Mouse (Mus musculus): ENCODE data around the gene Dennd2a.
A peak's percentile ranks its signal among the peaks of the same experiment; 100 is the strongest.

Dennd2a gene

GRCm38 (mm10) chr6:39557723-39558261 is at the start of gene Dennd2a:
TSS of gene Dennd2a (minus strand) at chr6:39557867.
- DNase-seq (ENCODE audit: low read depth, low spot score), result peak; percentile 71

DNA sequence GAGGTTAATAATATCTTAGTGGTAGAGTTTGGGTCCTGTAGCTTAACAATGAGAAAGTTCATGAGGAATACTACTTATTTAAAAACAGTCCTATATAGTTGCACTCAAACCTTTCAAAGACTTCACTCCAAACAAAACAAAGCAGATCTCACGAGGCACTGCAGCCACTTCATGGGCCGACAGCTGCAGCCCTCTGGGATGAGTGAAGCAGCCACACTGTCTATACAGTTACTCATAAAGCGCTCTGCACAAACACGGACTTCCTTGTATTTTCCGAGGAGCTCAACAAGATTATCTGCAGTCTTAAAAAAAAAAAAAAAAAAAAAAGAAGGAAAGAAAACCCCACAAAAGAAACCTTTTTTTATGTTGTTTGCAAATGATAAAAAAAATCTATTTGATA is 49.7 kb upstream of the Dennd2a start:
- no peak for DNase-seq (ENCODE audit: low read depth, low spot score)

DNA sequence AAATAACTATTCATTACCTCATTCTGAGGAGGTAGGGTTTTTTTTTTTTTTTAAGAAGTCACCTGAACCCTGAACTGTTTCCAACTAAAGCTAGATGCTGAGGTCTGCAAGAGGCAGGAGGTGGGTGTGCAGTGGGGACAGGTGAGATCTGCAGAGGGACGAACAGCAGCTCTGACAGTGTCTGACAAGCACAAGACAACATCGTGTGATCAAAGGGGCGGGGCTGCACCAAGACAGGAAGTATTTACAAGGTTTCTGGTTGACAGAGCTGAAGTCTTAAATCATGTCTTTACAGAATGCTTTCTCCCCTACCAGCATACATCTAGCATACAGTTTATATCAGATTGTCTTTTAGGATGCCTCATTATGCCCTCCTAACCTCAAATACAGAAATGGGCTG is 49.2 kb upstream of the Dennd2a start:
- no peak for DNase-seq (ENCODE audit: low read depth, low spot score)

- DNase-seq (ENCODE audit: low read depth, low spot score), result no peak
Observed at GRCm38 (mm10) chr6:39606056-39606455, 48.4 kb upstream of the Dennd2a start.

- no peak for DNase-seq (ENCODE audit: low read depth, low spot score)
Observed at GRCm38 (mm10) chr6:39604565-39604964, 46.9 kb upstream of the Dennd2a start.

GRCm38 (mm10) chr6:39601828-39602227 is 44.2 kb upstream of the Dennd2a start:
- no peak for DNase-seq (ENCODE audit: low read depth, low spot score)

DNA sequence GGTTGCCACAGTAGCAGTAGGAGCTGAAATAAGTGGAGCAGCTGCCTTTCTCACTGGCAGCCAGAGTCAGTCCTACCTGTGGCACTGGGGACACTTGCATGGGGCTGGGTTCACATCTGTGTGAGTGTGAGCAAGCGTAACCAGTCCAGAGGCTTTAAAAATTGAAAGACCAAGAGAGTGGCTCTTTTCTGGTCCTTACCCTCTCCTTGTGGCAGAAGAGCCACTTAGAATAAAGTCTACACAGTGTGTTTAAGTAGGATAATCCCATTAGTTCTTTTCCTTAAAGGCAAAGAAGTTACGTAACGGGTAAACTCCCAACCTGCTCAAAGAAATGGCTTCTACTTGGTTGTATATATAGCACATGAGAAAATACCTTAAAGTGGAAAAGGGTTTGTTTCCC is 43.2 kb upstream of the Dennd2a start:
- no peak for DNase-seq (ENCODE audit: low read depth, low spot score)

- DNase-seq (ENCODE audit: low read depth, low spot score), result peak; percentile 94
Observed at GRCm38 (mm10) chr6:39592401-39593214, 34.9 kb upstream of the Dennd2a start, which contains the start of gene Ndufb2. TSS of gene Ndufb2 (plus strand) at chr6:39592574.

- no peak for DNase-seq (ENCODE audit: low read depth, low spot score)
Observed at GRCm38 (mm10) chr6:39591481-39591880, 33.8 kb upstream of the Dennd2a start.

DNA sequence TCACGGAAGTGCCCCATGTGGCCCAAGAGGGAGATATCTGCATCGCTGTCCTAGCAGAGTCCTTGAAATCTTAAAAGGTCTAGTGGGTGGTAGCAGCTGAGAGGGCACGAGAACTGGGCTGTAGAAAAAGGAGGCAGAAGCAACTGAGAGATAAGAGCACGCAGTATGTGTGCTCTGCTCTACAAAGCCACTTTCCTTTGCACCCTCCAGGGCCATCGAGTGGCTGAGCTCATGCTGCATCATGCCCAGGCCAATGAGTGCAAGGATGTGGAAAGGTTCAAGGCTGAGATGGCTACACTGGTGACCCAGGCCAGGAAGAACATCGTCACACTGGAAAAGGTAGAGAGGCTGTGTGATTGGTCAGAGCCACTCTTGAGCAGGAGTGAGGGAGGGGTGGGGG is 27.9 kb upstream of the Dennd2a start, which contains the start of gene Gm42420:
Gene Gm42420 (plus strand): TSS at position 237 of the 400 bp plus-strand sequence.
- DNase-seq (ENCODE audit: low read depth, low spot score), result no peak

- no peak for DNase-seq (ENCODE audit: low read depth, low spot score)
Observed at GRCm38 (mm10) chr6:39581087-39581784, 23.6 kb upstream of the Dennd2a start.

GRCm38 (mm10) chr6:39580558-39580957 is 22.9 kb upstream of the Dennd2a start:
- no peak for DNase-seq (ENCODE audit: low read depth, low spot score)

DNA sequence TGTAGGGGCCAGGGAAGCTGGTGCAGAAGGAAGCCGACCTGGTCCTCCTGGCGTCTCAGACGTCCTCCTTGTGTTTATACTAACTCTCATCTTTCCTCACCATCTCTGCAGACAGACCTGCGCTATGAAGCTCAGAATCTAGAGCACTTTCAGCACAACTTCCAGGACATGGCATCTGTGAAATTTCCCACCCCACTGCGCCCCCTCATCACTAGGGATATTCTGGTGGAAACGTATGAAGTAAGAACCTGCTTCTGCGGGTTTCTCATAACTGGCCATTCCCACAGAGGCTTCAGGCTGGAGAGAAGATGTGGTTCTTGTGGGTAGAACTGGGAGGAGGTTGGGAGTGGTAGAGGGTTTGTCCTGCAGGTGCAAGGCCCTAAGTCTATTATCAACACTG is 21.9 kb upstream of the Dennd2a start:
- no peak for DNase-seq (ENCODE audit: low read depth, low spot score)

- DNase-seq (ENCODE audit: low read depth, low spot score), result no peak
Observed at GRCm38 (mm10) chr6:39574951-39575350, 17.3 kb upstream of the Dennd2a start.

DNA sequence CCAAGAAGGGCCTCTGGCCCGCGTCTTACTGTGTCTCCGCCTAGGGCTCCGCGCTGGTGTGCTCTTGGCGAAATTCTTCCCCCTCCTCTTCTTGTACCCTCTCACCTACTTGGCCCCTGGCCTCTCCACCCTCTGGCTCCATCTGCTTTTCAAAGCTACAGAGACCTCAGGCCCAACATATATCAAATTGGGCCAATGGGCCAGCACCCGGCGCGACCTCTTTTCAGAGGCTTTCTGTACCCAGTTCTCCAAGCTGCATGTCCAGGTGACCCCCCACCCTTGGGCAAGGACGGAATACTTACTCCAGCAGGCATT is 16.8 kb upstream of the Dennd2a start:
- DNase-seq (ENCODE audit: low read depth, low spot score), result no peak

GRCm38 (mm10) chr6:39573791-39574554 is 16.3 kb upstream of the Dennd2a start, which contains the start of gene Adck2:
TSS of gene Adck2 (plus strand) at chr6:39573873.
- peak; percentile 86 for DNase-seq (ENCODE audit: low read depth, low spot score)

DNA sequence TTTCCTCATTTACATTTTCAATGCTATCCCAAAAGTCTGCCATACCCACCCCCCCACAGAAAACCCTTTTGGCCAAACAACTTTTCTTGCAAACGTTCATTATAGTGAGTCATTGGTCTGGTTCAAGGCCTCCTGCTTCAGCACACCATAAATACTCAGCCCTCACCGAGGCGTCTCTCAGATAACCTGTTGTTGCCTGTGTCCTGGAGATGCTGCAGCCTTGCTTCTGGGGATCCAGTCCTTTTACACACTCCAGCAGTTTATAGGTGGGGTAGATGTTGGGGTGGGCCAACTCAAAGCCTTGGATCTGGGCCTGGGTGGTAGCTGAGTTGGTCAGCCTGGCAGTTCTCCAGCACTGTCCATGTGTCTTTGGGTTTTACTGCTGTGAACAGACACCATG is 12.8 kb upstream of the Dennd2a start:
- no peak for DNase-seq (ENCODE audit: low read depth, low spot score)

- peak; percentile 85 for DNase-seq (ENCODE audit: low read depth, low spot score)
Observed at GRCm38 (mm10) chr6:39567528-39567927, 9.9 kb upstream of the Dennd2a start.

DNA sequence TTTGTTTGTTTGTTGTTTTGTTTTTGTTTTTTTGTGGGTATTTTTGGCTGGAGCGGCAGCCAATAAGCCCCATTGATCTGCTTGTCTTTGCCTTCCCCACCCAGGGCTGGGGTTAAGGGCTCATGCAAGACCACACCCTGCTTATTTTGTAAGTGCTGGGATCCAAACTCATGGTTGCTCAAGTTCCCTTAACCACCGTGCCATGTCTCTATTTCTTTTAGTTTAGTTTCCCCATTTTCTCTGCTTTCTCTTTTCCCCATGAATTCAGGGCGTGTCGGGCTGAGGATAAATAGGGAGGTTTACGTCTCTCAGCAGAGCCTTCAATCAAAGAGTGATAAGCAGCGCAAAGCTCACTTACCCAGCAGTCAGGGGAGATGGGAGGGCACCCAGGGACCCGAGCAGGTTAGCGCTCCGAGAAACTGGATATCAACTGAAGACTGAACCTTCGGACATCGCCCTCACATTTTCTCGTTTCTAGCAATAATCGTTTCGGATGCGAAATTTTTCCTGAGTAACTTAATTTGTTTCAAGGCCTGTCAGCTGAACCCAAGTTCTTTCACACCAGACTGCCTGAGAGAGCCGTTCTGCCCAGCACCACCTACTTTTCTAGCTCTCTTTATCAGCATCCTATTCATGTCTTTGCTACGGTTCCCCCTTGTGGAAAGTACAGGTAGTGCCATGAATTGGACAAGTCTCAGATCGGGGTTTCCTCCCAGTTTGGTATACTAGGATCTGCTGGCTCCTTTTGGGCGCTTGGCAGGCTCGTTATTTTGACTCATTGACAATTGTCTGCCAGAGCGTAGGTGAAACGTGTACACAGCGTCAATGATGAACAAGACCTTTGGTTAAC is 4.7 kb upstream of the Dennd2a start:
- DNase-seq (ENCODE audit: low read depth, low spot score), result peak; percentile 98

- peak; percentile 51 for DNase-seq (ENCODE audit: low read depth, low spot score)
Observed at GRCm38 (mm10) chr6:39559276-39559939, 1.7 kb upstream of the Dennd2a start.

Data from 3T3-L1 (cell line).